Mouse (Mus musculus) mesoderm, embryonic 11.5 days (tissue): ENCODE measurements around the gene Krtap19-1.

Experiments
- DNase-seq: peaks from one replicate; pipeline ENCODE4 v3.0.0-alpha.2; 2012; ENCODE audit warnings: low read depth, low spot score

Gene Krtap19-1

GRCm38 (mm10) chr16:88869311-88869710, at the start of gene Krtap19-1:
TSS of gene Krtap19-1 (minus strand) at chr16:88869411.
- no peak for DNase-seq

GRCm38 (mm10) chr16:88896357-88896756, 27.1 kb upstream of the Krtap19-1 start, which contains the start of gene Krtap19-5:
TSS of gene Krtap19-5 (minus strand) at chr16:88896457.
- no peak for DNase-seq

GRCm38 (mm10) chr16:88886870-88887269, 17.7 kb upstream of the Krtap19-1 start:
- no peak for DNase-seq

GRCm38 (mm10) chr16:88884989-88885388, 15.8 kb upstream of the Krtap19-1 start, which contains the start of gene Krtap19-4:
TSS of gene Krtap19-4 (minus strand) at chr16:88885089.
- no peak for DNase-seq

- DNase-seq = no peak
These were observed 8.7 kb upstream of the Krtap19-1 start, which contains the start of gene Krtap19-3 for GRCm38 (mm10) chr16:88877938-88878337. TSS of gene Krtap19-3 (minus strand) at chr16:88878038.

- DNase-seq = no peak
These were observed 5.0 kb upstream of the Krtap19-1 start, which contains the start of gene Krtap19-2 for GRCm38 (mm10) chr16:88874169-88874568. TSS of gene Krtap19-2 (minus strand) at chr16:88874269.

GRCm38 (mm10) chr16:88864887-88865407, 4.3 kb downstream of the Krtap19-1 start:
- DNase-seq = no peak

- peak; percentile 48 for DNase-seq
These were observed 17.8 kb downstream of the Krtap19-1 start for GRCm38 (mm10) chr16:88851450-88851849.

- no peak for DNase-seq
These were observed 20.7 kb downstream of the Krtap19-1 start for GRCm38 (mm10) chr16:88848558-88848957.

- DNase-seq = no peak
These were observed 21.8 kb downstream of the Krtap19-1 start for GRCm38 (mm10) chr16:88847363-88847762.

- DNase-seq = peak; percentile 60
These were observed 42.2 kb downstream of the Krtap19-1 start for GRCm38 (mm10) chr16:88826978-88827377.

GRCm38 (mm10) chr16:88826095-88826652, 43.0 kb downstream of the Krtap19-1 start, which contains the start of gene Krtap14:
TSS of gene Krtap14 (minus strand) at chr16:88826145.
- DNase-seq = peak; percentile 10

- DNase-seq = peak; percentile 61
These were observed 45.5 kb downstream of the Krtap19-1 start for GRCm38 (mm10) chr16:88823736-88824135.

GRCm38 (mm10) chr16:88820066-88820465, 49.1 kb downstream of the Krtap19-1 start, which contains the start of gene Krtap15:
TSS of gene Krtap15 (plus strand) at chr16:88820215.
- no peak for DNase-seq
